Mouse (Mus musculus) embryonic facial prominence, embryonic 11.5 days (tissue): ENCODE results near the gene Calm4. TPM values are rescaled to one million over a fixed set of nuclear protein-coding genes. Genes with fewer than 3 reads are reported as not detected.
"Not testable (repeated sequence)": the region's sequence is repeated elsewhere in the genome, so short reads cannot be mapped to it uniquely, and the experiment has no call there.

Source experiments
- ATAC-seq: fragments of 200-750 bp; cut with Nextera tagmentation; replicated peaks from 2 replicates; pipeline ENCODE4 v1.8.0; 2017; ENCODE audit warnings: low read depth; ENCODE audit not compliant: insufficient number of reproducible peaks, low FRiP score, low TSS enrichment
- DNase-seq: peaks from one replicate; pipeline ENCODE4 v3.0.0-alpha.2; 2015; ENCODE audit warnings: low spot score
- H3K27ac ChIP-seq: fragments of 300-500 bp; sonication (generic); replicated peaks from 2 replicates; pipeline ENCODE4 v1.5.1; 2014; ENCODE audit warnings: mild to moderate bottlenecking, low read depth, low read length, control low read depth
- H3K27me3 ChIP-seq: fragments of 300-500 bp; sonication (generic); 2 replicates; pipeline ENCODE4 v1.6.1; 2014; ENCODE audit warnings: mild to moderate bottlenecking, low read length, moderate library complexity, mixed read lengths; ENCODE audit not compliant: control insufficient read depth, insufficient read depth
- H3K36me3 ChIP-seq: fragments of 300-500 bp; sonication (generic); replicated peaks from 2 replicates; pipeline ENCODE4 v1.6.1; 2014; ENCODE audit warnings: low read depth, mild to moderate bottlenecking, low read length, moderate library complexity, mixed read lengths; ENCODE audit not compliant: control insufficient read depth, insufficient read depth
- H3K4me1 ChIP-seq: fragments of 300-500 bp; sonication (generic); 2 replicates; pipeline ENCODE4 v1.6.1; 2014; ENCODE audit warnings: low read length, mixed read lengths; ENCODE audit not compliant: control insufficient read depth, insufficient read depth
- H3K4me2 ChIP-seq: fragments of 300-500 bp; sonication (generic); 2 replicates; pipeline ENCODE4 v1.6.1; 2014; ENCODE audit warnings: low read depth, mild to moderate bottlenecking, control low read depth, low read length, moderate library complexity
- H3K4me3 ChIP-seq: fragments of 300-500 bp; sonication (generic); 2 replicates; pipeline ENCODE4 v1.5.1; 2014; ENCODE audit warnings: low read depth, low read length, control low read depth
- H3K9ac ChIP-seq: fragments of 300-500 bp; sonication (generic); replicated peaks from 2 replicates; pipeline ENCODE4 v1.6.1; 2014; ENCODE audit warnings: mild to moderate bottlenecking, control low read depth, low read length
- H3K9me3 ChIP-seq: fragments of 300-500 bp; sonication (generic); replicated peaks from 2 replicates; pipeline ENCODE4 v1.6.1; 2016; ENCODE audit warnings: mild to moderate bottlenecking, low read length, inconsistent platforms, mixed read lengths; ENCODE audit not compliant: control insufficient read depth
- WGBS: fragments of 180-500 bp; shearing (Covaris S2); extraction: QIAGEN DNeasy Blood & Tissue Kit; methylation state at CpG from one replicate; pipeline ENCODE4 v1.1.7; 2014; 5-methylcytosine and 5-hydroxymethylcytosine counted together
- polyA plus RNA-seq: library from polyadenylated mRNA; unstranded; fragments of >200 nt; fragmentation: Nextera tagmentation; extraction: Ambion mirVana; gene quantifications from 2 replicates; pipeline ENCODE4 v1.2.1, GENCODE M21; 2014

Calm4 gene
- polyA plus RNA-seq, 1 experiment from 2014 or later: not detected

- H3K36me3 ChIP-seq: no peaks in the 10 kb centered on the region
- DNase-seq (no peak), ATAC-seq (no peak)
- H3K4me2 ChIP-seq: no peak overlapping the region
- H3K4me3 ChIP-seq: no peak overlapping the region
- H3K27me3 ChIP-seq: no peaks in the 10 kb centered on the region
- H3K27ac ChIP-seq: no peak overlapping the region
- 79% methylated on average over 2 of the region's 2 CpGs for WGBS
- no peak overlapping the region for H3K9ac ChIP-seq
- H3K9me3 ChIP-seq: no peaks in the 10 kb centered on the region
- H3K4me1 ChIP-seq: no peaks in the 10 kb centered on the region
These were observed 5.1 kb upstream of the Calm4 start for GRCm38 (mm10) chr13:3832450-3832849.

- H3K4me1 ChIP-seq, H3K27me3 ChIP-seq, H3K9ac ChIP-seq, H3K9me3 ChIP-seq, H3K27ac ChIP-seq, H3K36me3 ChIP-seq, ATAC-seq, H3K4me2 ChIP-seq, H3K4me3 ChIP-seq, DNase-seq: not testable (repeated sequence)
These were observed 3.9 kb upstream of the Calm4 start for GRCm38 (mm10) chr13:3833644-3834043.

- not testable (repeated sequence) for H3K4me3 ChIP-seq, H3K36me3 ChIP-seq, H3K27ac ChIP-seq, H3K9ac ChIP-seq, H3K9me3 ChIP-seq, ATAC-seq, DNase-seq, H3K4me2 ChIP-seq, H3K27me3 ChIP-seq, H3K4me1 ChIP-seq
These were observed 3.1 kb downstream of the Calm4 start for GRCm38 (mm10) chr13:3840662-3841061.

GRCm38 (mm10) chr13:3850330-3850729 lies 12.8 kb downstream of the Calm4 start:
- H3K9ac ChIP-seq: no peak overlapping the region
- no peaks in the 10 kb centered on the region for H3K36me3 ChIP-seq
- ATAC-seq: no peak
- DNase-seq: no peak
- WGBS: 75% methylated on average over 1 of the region's 1 CpGs
- no peak overlapping the region for H3K4me2 ChIP-seq
- H3K27ac ChIP-seq: no peak overlapping the region
- H3K9me3 ChIP-seq: no peaks in the 10 kb centered on the region
- H3K4me3 ChIP-seq: no peak overlapping the region
- no peaks in the 10 kb centered on the region for H3K4me1 ChIP-seq
- H3K27me3 ChIP-seq: no peaks in the 10 kb centered on the region

GRCm38 (mm10) chr13:3853648-3854333 lies 16.2 kb downstream of the Calm4 start, which contains the start of gene Calm5:
Calm5 (plus strand) TSS chr13:3854173.
- not testable (repeated sequence) for H3K4me1 ChIP-seq, H3K36me3 ChIP-seq, H3K27ac ChIP-seq, H3K4me3 ChIP-seq, ATAC-seq, H3K9me3 ChIP-seq, H3K9ac ChIP-seq, H3K4me2 ChIP-seq, H3K27me3 ChIP-seq, DNase-seq
- WGBS: 79% methylated on average over 3 of the region's 3 CpGs

- ATAC-seq (no peak), DNase-seq (no peak)
- no peaks in the 10 kb centered on the region for H3K9me3 ChIP-seq
- H3K9ac ChIP-seq: no peak overlapping the region
- no peaks in the 10 kb centered on the region for H3K4me1 ChIP-seq
- H3K27me3 ChIP-seq: no peaks in the 10 kb centered on the region
- WGBS: 81% methylated on average over 2 of the region's 2 CpGs
- no peak overlapping the region for H3K4me3 ChIP-seq
- H3K36me3 ChIP-seq: no peaks in the 10 kb centered on the region
- H3K27ac ChIP-seq: no peak overlapping the region
- H3K4me2 ChIP-seq: no peak overlapping the region
These were observed 17.3 kb downstream of the Calm4 start for GRCm38 (mm10) chr13:3854856-3855255.

GRCm38 (mm10) chr13:3856252-3856651 lies 18.7 kb downstream of the Calm4 start:
- no peak overlapping the region for H3K9ac ChIP-seq
- no peaks in the 10 kb centered on the region for H3K4me1 ChIP-seq
- H3K36me3 ChIP-seq: no peaks in the 10 kb centered on the region
- H3K4me3 ChIP-seq: no peak overlapping the region
- H3K9me3 ChIP-seq: no peaks in the 10 kb centered on the region
- DNase-seq (no peak), ATAC-seq (no peak)
- H3K27me3 ChIP-seq: no peaks in the 10 kb centered on the region
- 67% methylated on average over 1 of the region's 1 CpGs for WGBS
- no peak overlapping the region for H3K27ac ChIP-seq
- H3K4me2 ChIP-seq: no peak overlapping the region

- no peaks in the 10 kb centered on the region for H3K4me1 ChIP-seq
- WGBS: 85% methylated on average over 8 of the region's 8 CpGs
- no peak overlapping the region for H3K27ac ChIP-seq
- H3K36me3 ChIP-seq: no peaks in the 10 kb centered on the region
- no peak for DNase-seq
- no peak overlapping the region for H3K4me3 ChIP-seq
- ATAC-seq: no peak; the same call in 1 of the 2 replicates
- no peak overlapping the region for H3K4me2 ChIP-seq
- H3K9ac ChIP-seq: no peak overlapping the region
- no peaks in the 10 kb centered on the region for H3K27me3 ChIP-seq
- H3K9me3 ChIP-seq: no peaks in the 10 kb centered on the region
These were observed 23.7 kb downstream of the Calm4 start for GRCm38 (mm10) chr13:3861251-3861650.
